Mouse (Mus musculus): ENCODE results near the gene Numbl. TPM values are rescaled to one million over a fixed set of nuclear protein-coding genes. Genes with fewer than 3 reads are reported as not detected.

Numbl gene
- total and polyA plus RNA-seq, 3 experiments: 1.3 to 5.7 (median 4.5) TPM

DNA sequence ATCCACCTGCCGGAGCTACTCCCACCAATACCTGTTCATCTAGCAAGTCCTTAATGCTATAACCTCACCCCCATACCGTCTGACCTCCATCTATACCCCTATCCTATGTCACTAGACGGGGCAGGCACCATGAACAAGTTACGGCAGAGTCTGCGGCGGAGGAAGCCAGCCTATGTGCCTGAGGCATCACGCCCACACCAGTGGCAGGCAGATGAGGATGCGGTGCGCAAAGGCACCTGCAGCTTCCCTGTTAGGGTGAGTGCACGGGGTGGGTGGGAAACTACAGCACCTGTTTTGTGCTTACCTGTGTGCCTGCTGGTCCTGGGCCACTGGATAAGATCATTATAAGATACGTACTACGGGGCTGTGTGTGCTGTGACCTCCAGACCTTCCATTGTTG lies 6.5 kb downstream of the Numbl start:
- Histone ChIP-seq H3K4me1 (ENCODE audit: insufficient read depth, low read depth, low read length) (peaks cover 17% of the 10 kb centered on the region), H3K9me3 (replicated peaks) (no peaks in the 10 kb centered on the region), H3K27me3 (ENCODE audit: insufficient read depth, low read length) (peaks cover 12% of the 10 kb centered on the region; the same call in 1 of the 2 replicates), H3K36me3 (replicated peaks) (peaks cover 3% of the 10 kb centered on the region), H3K4me3 (ENCODE audit: low read depth, low read length) (peak overlapping the region; percentile 36; the same call in 1 of the 2 replicates)
- DNase-seq (ENCODE audit: low spot score): no peak
- no peak for ATAC-seq (ENCODE audit: extremely low read depth, insufficient number of reproducible peaks, low FRiP score, poor library complexity, severe bottlenecking)
- no peak for TF ChIP-seq GATA2 (IDR thresholded peaks at IDR 0.05; ENCODE audit: borderline replicate concordance, low read depth, low read length)

DNA sequence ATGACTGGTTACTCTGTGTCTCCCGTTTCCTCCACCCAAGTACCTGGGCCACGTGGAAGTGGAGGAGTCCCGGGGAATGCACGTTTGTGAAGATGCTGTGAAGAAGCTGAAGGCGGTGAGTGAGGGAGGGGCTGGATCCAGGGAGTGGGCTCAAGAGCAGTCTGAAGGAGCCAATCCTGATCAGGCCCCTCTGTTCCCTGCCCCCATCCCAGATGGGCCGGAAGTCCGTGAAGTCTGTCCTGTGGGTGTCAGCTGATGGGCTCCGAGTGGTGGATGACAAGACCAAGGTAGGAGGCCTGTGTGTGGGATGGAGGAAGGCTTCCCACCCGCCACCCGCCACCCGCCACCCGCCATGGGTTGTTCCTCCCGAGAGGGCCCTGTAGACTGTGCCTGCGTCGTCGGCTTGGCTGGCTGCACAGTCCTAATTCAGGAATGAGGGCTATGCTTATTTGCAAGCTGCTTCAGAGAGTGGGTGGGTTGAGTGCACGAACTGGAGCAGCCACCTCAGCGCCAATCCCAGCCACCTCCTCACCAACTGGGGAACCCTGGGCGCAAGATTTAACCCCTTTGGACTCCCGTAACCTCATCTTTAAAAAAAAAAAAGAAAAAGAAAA lies 8.4 kb downstream of the Numbl start:
- Histone ChIP-seq H3K36me3 (replicated peaks) (peaks cover 3% of the 10 kb centered on the region), H3K4me1 (ENCODE audit: insufficient read depth, low read depth, low read length) (peaks cover 10% of the 10 kb centered on the region), H3K27me3 (ENCODE audit: insufficient read depth, low read length) (peaks cover 9% of the 10 kb centered on the region; the same call in 1 of the 2 replicates), H3K9me3 (replicated peaks) (no peaks in the 10 kb centered on the region), H3K4me3 (ENCODE audit: low read depth, low read length) (no peak overlapping the region)
- TF ChIP-seq GATA1 (IDR thresholded peaks at IDR 0.05; ENCODE audit: borderline replicate concordance, low read length) (no peak), GATA2 (IDR thresholded peaks at IDR 0.05; ENCODE audit: borderline replicate concordance, low read depth, low read length) (no peak), TAL1 (conservative IDR thresholded peaks at IDR 0.05; ENCODE audit: low read depth, low read length) (no peak), POLR2AphosphoS5 (IDR thresholded peaks at IDR 0.05; ENCODE audit: insufficient replicate concordance, low read depth, low read length) (no peak), CTCF (IDR thresholded peaks at IDR 0.05; ENCODE audit: low read depth, low read length) (no peak)
- DNase-seq (ENCODE audit: low spot score): no peak
- no peak for ATAC-seq (ENCODE audit: extremely low read depth, insufficient number of reproducible peaks, low FRiP score, poor library complexity, severe bottlenecking)

DNA sequence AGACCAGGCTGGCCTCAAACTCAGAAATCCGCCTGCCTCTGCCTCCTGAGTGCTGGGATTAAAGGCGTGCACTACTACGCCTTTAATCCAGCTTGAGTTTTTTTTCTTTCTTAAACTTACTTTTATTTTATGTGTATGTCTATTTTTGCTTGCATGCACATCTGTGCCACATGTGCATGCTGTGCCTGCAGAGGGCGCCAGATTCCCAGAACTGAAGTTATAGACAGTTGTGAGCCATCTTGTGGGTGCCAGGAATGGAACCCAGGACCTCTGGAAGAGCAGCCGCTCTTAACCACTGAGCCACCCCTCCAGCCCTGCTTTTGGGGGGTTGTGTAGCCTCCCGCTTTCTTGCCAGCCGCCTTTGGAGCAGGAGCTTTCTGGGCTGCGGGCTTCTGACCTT lies 13.2 kb downstream of the Numbl start:
- ATAC-seq (ENCODE audit: extremely low read depth, insufficient number of reproducible peaks, low FRiP score, poor library complexity, severe bottlenecking) (no peak), DNase-seq (ENCODE audit: low spot score) (no peak)
- Histone ChIP-seq H3K9me3 (replicated peaks) (no peaks in the 10 kb centered on the region), H3K36me3 (replicated peaks) (no peaks in the 10 kb centered on the region), H3K27me3 (ENCODE audit: insufficient read depth, low read length) (peaks cover 5% of the 10 kb centered on the region; the same call in 1 of the 2 replicates), H3K4me1 (ENCODE audit: insufficient read depth, low read depth, low read length) (peaks cover 17% of the 10 kb centered on the region), H3K4me3 (ENCODE audit: low read depth, low read length) (no peak overlapping the region)
- TF ChIP-seq POLR2AphosphoS5 (IDR thresholded peaks at IDR 0.05; ENCODE audit: insufficient replicate concordance, low read depth, low read length) (no peak), GATA2 (IDR thresholded peaks at IDR 0.05; ENCODE audit: borderline replicate concordance, low read depth, low read length) (no peak), CTCF (IDR thresholded peaks at IDR 0.05; ENCODE audit: low read depth, low read length) (no peak), TAL1 (conservative IDR thresholded peaks at IDR 0.05; ENCODE audit: low read depth, low read length) (no peak), GATA1 (IDR thresholded peaks at IDR 0.05; ENCODE audit: borderline replicate concordance, low read length) (no peak)

DNA sequence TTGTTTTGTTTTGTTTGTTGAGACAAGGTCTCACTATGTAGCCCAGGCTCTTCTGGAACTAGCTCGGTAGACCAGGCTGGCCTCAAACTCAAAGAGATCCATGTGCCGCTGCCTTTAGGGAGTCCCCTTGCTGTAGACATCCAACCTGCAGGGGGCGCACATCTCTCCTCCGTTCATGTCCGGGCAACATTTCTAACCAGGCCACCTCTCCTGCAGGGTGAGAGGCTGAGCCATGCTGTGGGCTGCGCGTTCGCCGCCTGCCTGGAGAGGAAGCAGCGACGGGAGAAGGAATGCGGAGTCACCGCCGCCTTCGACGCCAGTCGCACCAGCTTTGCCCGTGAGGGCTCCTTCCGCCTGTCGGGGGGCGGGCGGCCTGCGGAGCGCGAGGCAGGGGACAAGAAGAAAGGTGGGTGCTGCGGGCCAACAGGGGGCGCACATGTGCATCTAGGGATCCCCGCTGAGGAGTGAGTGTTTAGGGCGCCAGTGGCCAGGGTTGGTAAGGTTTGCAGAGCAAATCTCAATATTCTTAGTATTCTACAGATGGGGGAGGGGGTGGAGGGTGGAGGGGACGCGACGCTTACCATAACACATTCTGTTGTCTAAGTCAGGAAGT lies 15.6 kb downstream of the Numbl start:
- ATAC-seq (ENCODE audit: extremely low read depth, insufficient number of reproducible peaks, low FRiP score, poor library complexity, severe bottlenecking): no peak
- H3K4me3 ChIP-seq (ENCODE audit: low read depth, low read length): no peak overlapping the region

DNA sequence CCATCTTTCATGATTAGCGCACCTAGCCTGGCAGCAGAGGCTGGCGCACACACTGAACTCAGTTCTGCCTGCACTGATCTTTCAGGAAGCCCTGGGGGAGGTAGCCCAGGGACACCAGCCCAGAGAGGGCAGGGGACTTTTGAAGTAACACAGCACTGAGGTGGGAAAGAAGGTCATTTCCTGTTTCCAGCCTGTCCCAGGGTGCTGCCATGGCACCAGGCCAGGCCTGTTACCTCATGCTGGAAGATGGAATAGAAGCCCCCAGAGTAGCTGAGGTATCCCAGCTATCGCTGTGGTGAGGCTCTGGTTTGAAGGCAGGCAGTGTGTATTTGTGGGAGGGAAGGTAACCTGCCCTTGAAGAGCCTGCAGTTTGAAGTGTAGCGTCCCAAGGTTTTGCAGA lies 16.7 kb downstream of the Numbl start:
- peaks cover 14% of the 10 kb centered on the region for H3K4me1 ChIP-seq (ENCODE audit: insufficient read depth, low read depth, low read length)
- H3K9me3 ChIP-seq (replicated peaks): no peaks in the 10 kb centered on the region
- no peak overlapping the region for H3K4me3 ChIP-seq (ENCODE audit: low read depth, low read length)
- DNase-seq (ENCODE audit: low spot score): no peak
- ATAC-seq (ENCODE audit: extremely low read depth, insufficient number of reproducible peaks, low FRiP score, poor library complexity, severe bottlenecking): no peak
- TF ChIP-seq TAL1 (conservative IDR thresholded peaks at IDR 0.05; ENCODE audit: low read depth, low read length) (no peak), CTCF (IDR thresholded peaks at IDR 0.05; ENCODE audit: low read depth, low read length) (no peak), POLR2AphosphoS5 (IDR thresholded peaks at IDR 0.05; ENCODE audit: insufficient replicate concordance, low read depth, low read length) (no peak), GATA1 (IDR thresholded peaks at IDR 0.05; ENCODE audit: borderline replicate concordance, low read length) (no peak)
- H3K36me3 ChIP-seq (replicated peaks): peaks cover 2% of the 10 kb centered on the region
- H3K27me3 ChIP-seq (ENCODE audit: insufficient read depth, low read length): no peaks in the 10 kb centered on the region; the same call in 1 of the 2 replicates

More for the DNA sequence above, 15.6 kb downstream of the Numbl start:
- no peak for TF ChIP-seq POLR2AphosphoS5 (IDR thresholded peaks at IDR 0.05; ENCODE audit: insufficient replicate concordance, low read depth, low read length)
- TF ChIP-seq CTCF (IDR thresholded peaks at IDR 0.05; ENCODE audit: low read depth, low read length): no peak
- TF ChIP-seq TAL1 (conservative IDR thresholded peaks at IDR 0.05; ENCODE audit: low read depth, low read length): no peak
- no peak for TF ChIP-seq GATA2 (IDR thresholded peaks at IDR 0.05; ENCODE audit: borderline replicate concordance, low read depth, low read length)
- no peak for TF ChIP-seq GATA1 (IDR thresholded peaks at IDR 0.05; ENCODE audit: borderline replicate concordance, low read length)
- peaks cover 19% of the 10 kb centered on the region for H3K4me1 ChIP-seq (ENCODE audit: insufficient read depth, low read depth, low read length)
- no peaks in the 10 kb centered on the region for H3K9me3 ChIP-seq (replicated peaks)
- H3K27me3 ChIP-seq (ENCODE audit: insufficient read depth, low read length): no peaks in the 10 kb centered on the region; the same call in 1 of the 2 replicates
- peaks cover 2% of the 10 kb centered on the region for H3K36me3 ChIP-seq (replicated peaks)
- no peak for DNase-seq (ENCODE audit: low spot score)

DNA sequence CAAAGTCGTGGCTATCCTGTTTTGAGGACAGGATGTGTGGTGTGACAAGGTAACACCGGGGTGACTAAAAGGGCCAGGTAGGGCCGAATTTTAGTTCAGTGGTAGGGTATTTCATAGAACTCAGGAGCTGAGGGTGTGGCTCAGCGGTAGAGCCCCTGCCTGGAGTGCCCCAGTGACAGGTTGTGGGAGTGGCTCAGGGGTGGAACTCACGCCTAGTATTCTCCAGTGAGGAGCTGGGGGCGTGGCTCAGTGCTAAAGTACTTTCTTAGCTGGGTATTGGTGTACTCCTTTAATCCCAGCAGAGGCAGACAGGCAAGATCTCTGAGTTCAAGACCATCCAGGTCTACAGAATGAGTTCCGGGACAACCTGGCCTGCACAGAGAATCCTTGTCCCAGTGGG lies 17.8 kb downstream of the Numbl start:
- no peak for TF ChIP-seq CTCF (IDR thresholded peaks at IDR 0.05; ENCODE audit: low read depth, low read length)
- TF ChIP-seq POLR2AphosphoS5 (IDR thresholded peaks at IDR 0.05; ENCODE audit: insufficient replicate concordance, low read depth, low read length): no peak
- no peak for TF ChIP-seq TAL1 (conservative IDR thresholded peaks at IDR 0.05; ENCODE audit: low read depth, low read length)
- no peak for TF ChIP-seq GATA2 (IDR thresholded peaks at IDR 0.05; ENCODE audit: borderline replicate concordance, low read depth, low read length)
- TF ChIP-seq GATA1 (IDR thresholded peaks at IDR 0.05; ENCODE audit: borderline replicate concordance, low read length): no peak

More for the DNA sequence above, 17.8 kb downstream of the Numbl start:
- H3K36me3 ChIP-seq (replicated peaks): peaks cover 2% of the 10 kb centered on the region
- H3K9me3 ChIP-seq (replicated peaks): no peaks in the 10 kb centered on the region
- peaks cover 6% of the 10 kb centered on the region; the same call in 1 of the 2 replicates for H3K27me3 ChIP-seq (ENCODE audit: insufficient read depth, low read length)
- ATAC-seq (ENCODE audit: extremely low read depth, insufficient number of reproducible peaks, low FRiP score, poor library complexity, severe bottlenecking) (no peak; the same call in 1 of the 2 replicates), DNase-seq (ENCODE audit: low spot score) (peak; percentile 31)
- peaks cover 14% of the 10 kb centered on the region for H3K4me1 ChIP-seq (ENCODE audit: insufficient read depth, low read depth, low read length)
- no peak overlapping the region for H3K4me3 ChIP-seq (ENCODE audit: low read depth, low read length)

Measured in G1E (cell line).